Mouse (Mus musculus) frontal cortex, postnatal 36 days (tissue): ENCODE results near the gene Pnpla8.
A peak's percentile ranks its signal among the peaks of the same experiment; 100 is the strongest.
"Not testable (repeated sequence)": the region's sequence is repeated elsewhere in the genome, so short reads cannot be mapped to it uniquely, and the experiment has no call there.

Experiments used
- DNase-seq, 2 experiments: peaks; one replicate each; pipeline ENCODE4 v3.0.0; 2022; ENCODE audit warnings: low spot score in 2 of 2

Pnpla8 gene

DNA sequence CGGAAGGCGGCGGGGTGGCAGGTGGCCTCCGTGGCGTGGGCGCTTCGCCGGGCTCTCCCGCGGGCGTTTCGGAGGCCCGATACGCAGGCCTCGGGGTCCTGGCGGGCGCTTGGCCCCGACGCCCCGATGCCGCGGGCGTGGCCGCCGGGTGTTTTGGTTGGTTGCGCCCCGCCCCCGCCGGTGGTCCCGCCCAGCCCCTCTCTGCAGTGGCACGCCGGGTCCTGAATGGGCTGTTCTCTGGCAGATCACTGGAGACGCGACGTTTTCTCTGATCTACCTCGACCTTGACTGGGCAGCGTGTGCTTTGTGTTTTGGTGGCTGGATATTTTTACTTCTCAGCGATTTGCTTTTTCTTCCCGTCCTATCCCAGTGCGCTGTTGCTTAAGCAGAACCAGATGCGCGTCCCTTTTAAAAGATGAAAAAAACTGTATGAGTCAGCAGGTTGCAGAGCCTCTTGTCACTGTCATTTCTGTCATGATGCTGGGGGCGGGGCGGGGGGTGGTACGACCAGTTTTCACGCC is 48.2 kb downstream of the Pnpla8 start:
- DNase-seq: peak; percentile 71 to 74

DNA sequence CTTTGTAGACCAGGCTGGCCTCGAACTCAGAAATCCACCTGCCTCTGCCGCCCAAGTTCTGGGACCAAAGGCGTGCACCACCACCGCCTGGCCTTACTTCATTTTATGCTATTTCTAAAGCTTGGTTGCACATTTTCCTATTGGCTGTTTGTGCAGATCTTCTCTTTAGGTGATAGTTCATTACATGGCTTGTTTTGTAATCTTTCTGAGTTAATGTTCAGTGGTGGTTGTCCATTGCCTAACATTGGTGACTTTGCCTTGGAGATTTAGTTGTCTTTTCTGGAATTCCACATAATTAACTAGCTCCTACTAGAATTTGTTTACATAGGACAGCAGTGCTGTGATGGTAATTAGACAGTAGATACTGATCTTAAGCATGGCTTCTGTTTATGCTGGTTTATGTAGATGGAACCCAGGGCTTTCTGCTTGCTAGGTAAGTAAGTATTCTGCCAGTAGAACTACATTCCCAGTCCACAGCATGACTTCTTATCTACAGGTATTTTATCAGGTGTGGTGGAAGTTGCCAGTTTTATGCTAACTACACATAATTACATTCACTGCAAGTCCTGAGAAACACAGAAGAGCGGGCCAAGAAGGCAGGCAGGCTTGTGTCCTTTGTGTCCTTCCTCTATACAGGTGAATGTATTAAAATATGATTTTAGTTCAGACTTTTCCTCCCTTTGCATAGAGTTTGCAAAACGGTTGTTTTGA is 53.1 kb downstream of the Pnpla8 start:
- no peak for DNase-seq

DNA sequence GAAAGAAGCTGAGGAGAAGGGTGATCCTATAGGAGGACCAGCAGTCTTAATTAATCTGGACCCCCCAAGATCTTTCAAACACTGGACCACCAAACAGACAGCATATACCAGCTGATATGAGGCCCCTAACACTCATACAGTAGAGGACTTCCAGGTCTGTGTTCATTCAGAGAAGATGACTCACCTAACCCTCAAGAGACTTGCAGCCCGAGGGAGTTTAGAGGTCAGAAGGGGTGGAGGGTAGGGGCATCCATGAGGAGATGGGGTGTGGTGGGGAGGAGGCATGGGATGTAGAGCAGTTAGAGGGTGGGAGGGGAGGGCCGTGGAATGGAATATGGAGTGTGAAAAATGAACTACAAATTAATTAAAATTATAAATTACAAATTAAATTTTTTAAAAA is 59.0 kb downstream of the Pnpla8 start:
- not testable (repeated sequence) for DNase-seq

DNA sequence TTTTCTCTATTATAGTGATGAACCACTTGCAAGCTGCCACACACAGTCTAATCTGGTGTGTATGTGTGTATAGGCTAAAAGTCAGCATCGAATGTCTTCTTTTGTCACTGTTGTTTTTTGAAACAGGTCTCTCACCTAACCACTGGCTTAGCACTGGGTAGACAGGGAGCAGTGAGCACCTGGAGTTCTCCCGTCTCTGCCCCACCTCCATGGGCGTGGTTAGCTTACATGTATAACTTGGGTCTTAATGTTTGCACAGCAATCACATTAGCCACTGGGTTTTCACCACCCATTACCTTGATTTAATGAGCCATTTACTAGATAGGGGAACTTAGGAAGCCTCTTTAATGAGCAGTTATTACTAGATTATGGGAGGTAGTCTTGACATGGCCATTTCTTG is 60.4 kb downstream of the Pnpla8 start:
- no peak for DNase-seq

DNA sequence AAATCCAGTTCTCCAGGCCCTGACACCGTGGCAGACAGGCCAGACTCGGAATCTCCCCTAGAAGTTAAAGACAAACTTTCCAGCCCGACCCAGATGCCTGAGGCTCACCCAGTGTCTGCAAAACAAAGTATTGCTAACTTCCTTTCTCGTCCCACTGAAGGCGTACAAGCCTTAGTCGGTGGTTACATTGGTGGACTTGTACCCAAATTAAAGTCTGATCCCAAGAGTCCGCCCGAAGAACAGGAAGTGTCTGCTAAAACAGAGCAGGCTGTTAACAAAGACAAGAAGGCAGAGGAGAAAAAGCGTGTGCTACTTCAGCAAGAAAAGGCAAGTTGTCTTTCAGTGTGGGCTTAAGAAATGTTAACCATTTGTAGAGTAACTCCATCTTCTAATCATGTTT is 62.2 kb downstream of the Pnpla8 start:
- DNase-seq: no peak

DNA sequence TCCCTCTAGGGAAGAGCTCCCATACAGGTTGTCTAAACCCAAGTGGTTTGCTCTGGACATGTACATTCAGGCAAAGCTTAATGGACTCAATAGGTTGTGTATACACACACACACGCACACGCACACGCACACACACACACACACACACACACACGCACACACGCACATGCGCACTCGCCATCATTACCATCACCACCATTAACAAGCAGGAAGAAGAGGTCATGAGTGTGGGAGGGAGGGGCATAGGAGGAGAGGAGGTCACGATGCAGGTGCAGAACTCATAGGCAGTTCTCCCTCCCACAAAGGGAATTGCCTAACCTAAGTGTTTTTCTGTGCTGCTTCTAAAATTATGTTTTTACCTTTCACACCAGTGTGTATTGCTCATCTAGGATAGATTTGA is 65.8 kb downstream of the Pnpla8 start:
- no peak for DNase-seq

DNA sequence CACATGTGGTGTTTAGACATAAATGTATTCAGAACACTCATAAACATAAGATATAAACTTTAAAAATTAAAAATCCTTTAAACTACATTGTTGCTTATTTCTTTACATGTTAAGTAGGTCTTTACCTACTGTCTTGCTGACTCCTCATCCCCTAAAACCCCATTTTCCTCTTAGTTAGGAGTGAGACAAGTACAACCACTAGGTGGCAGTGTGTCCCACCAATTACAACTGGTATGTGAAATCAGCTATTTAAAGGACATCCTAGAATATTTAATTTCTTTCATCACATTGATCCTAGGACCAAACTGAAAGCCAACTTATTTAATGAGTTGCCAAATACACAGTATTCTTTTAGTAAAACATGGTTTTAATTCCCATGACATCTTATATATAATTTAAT is 71.1 kb downstream of the Pnpla8 start:
- DNase-seq: peak; percentile 65 to 78

DNA sequence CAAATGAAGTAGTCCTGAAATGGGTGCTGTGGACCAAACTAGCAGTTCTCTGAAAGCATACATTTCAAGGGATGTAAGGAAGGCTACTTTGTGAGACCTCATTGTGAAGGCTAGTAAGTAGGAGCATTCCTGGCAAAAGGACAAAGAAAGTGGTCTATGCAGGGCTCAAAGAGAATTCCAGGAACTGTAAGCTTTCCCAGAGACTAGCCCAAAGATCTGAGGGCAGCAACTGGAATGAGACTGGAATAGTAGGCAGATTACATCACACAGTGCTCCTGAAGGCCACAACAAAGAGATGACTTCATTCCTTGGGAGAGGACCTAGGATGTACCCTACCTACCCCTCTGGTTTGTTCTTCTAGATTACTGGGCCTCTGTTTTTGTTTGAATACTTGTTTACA is 79.6 kb downstream of the Pnpla8 start:
- no peak for DNase-seq

DNA sequence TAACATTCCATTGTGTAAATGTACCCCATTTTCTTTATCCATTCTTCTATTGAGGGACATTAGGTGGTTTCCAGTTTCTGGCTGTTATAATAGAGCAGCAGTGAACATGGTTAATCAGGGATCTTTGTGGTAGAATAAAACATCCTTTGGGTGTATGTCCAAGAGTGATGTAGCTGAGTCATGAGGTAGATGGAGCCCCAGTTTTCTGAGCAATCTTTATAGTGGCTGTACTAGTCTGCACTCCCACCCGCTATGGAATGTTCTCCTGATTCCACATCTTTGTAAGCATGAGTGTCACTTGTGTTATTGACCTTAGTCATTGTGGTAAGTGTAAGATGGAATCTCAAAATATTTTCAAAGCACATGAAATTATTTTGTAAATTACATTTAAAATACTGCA is 82.8 kb downstream of the Pnpla8 start:
- no peak for DNase-seq

DNA sequence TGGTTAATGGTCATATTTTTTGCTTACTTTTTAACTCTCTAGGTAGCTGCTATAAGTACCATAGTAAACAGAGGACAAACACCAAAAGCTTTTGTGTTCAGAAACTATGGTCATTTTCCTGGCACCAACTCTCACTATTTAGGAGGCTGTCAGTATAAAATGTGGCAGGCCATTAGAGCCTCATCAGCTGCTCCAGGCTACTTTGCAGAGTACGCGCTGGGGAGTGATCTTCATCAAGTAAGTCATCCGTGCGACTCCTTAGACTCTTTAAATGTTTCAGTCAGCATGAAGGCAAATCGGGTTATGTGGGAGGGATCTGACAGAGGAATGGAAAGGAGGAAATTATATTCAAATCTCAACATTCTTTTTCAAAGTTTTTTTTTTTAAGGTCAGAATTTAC is 83.7 kb downstream of the Pnpla8 start:
- no peak for DNase-seq

DNA sequence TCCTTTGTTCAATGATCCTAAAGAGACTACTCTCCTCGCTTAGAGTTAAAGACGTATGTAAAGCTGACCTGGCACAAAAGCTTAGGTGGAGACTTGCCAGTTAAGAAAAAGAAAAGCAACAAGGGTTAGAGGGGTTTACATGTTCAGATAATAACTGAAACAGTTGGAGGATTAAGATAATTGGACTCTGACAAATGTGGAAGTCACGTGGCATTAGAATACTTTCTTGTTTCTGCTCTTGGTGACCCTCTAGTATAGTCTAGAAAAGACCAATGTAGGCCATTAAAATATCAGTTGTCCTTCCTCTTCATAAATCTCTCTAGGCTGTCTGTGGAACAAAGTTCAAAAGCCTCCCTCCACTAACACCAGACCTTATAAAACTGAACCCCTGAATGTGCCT is 87.1 kb downstream of the Pnpla8 start:
- no peak for DNase-seq

DNA sequence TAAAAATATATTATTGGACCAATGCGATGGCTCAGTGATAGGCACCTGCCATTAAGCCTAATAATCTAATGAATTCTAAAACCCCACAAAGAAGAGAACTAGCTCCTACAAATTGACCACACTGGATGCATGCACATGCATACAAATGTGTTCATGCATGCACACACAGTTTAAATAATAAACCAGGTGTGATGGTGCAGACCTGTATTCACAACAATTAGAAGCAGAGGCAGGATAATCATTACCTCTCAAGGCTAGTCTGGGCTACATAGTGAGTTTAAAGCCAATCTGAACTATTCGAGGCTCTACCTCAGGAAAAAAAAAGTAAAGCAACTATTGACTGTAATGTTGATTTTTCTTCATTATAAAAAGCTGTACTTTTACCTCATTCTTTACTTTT is 94.0 kb downstream of the Pnpla8 start:
- DNase-seq: no peak

DNA sequence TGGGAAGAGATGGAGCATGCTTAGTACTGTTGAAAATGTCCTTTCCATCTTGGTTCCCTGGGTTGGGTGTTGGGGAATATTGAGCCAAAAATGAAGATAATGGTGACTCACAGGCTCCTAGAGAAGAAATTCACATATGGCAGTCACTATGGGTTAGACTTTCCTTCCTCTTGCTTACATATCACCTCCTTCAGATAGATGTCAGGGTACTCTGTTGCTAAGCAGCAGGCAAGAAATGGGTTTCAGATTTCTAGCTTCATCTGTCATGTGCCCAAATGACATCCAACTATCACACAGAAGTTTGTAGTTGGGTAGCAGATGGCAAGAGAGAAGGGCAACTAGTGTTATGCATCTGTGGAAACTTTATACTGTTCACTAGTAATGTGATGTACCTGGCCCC is 103.9 kb downstream of the Pnpla8 start:
- DNase-seq: peak in 1 of 2 experiments; percentile 58

DNA sequence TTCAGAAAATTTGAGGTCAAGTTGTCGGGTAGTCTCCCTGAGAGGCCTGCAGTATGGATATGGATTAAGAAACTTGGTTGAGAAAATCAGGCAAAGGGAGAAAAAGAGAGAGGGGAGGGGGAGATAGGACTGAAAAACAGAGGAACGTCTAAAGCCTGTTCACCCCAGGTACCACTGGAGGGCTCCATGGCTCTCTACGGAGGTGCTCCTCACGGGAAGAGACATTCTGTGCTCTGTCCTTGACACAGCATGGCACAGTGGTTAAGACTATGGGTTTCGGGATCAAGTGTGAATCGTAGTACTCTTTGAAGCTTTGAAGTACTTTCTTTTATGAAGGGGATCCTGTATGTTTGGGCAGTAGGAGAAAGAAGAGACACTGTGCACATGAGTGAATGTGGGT is 106.3 kb downstream of the Pnpla8 start:
- peak in 1 of 2 experiments; percentile 53 for DNase-seq

DNA sequence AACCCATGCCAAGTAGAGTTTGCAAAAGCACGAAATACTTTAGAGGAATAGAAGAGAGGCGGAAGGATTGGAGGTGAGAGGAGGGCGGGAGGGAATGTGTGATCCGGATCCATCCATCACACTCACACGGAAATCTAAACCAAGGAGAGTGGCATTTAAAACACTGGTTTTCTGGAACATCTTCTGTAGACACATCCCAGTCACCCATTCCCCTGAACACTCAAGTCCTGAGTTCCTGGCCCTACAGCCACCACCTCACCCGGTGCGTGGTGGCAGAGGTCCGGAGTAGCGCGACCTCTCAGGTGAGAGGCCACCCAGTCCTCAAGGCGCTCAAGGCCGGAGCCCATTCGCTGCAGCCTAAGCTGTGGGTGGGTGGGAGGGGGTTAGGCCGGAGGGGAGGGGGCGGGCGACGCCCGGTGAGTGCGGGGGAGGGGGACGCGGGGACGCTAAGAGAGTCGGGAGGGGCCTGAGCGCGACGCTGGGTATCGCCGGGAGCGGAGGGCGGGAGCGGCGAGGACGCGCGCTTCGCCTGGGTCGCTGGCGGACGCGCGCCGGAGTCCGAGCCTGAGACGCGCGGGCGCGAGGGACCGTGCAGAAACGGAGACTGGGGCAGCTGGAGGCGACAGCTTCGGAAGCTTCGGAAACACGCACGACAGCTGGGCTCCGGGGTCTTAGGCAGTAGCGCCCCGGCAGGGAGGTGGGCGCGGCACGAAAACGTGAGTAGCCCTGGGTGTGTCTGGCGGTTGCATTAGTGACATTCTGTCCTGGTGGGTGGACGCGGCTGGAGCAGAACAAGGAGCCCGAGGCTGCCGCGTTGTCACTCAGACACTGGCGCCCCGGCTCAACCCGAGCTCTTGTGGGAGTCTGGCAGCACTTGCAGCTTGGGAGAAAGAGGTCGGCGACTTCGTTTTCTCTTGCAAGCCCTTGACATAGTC is 107.5 kb downstream of the Pnpla8 start, which contains the start of gene Nrcam:
Gene Nrcam (plus strand): TSS at position 505 of the 935 bp plus-strand sequence.
- peak; percentile 79 for DNase-seq

DNA sequence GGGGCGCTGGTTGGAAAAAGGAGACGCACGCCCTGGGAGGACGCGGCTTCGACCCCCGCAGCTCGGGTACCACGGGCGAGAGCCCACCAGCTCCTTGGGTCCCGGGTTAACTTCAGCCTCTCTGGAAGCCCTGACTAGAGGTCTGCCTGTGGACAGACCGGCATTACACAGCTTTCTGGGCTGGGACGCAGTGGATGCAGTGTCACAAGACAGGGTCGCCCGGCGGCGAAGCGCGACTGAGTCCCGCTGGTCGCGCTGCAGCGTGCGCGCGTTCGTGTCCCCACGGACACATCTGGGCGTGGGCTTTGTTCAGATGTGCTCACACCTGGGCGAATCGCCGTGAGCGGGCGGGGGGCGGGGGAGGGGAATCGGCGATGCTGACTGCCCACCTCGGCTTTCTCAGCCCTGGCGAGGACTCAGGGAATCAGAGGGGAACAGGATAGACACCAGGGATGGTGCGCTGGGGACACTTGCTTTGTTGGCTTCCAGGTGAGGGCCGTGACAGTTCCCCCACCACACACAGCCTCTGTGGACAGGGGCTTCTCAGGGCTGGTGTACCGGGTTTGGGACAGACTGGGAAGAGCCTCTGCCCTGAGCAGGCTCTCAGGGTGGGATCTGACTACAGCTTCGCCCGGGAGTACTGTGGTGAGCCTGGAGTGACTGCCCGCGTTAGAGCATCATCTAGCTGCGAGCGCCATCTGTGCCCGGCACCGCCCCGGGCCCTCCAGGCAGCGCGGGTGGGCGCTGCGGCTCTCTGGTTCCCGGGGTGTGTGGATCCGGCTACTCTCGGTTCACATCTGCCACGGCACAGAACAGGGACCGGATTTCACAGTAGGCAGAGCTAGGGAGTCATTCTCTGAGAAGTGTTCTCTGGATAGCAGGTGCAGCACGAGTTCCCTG is 108.4 kb downstream of the Pnpla8 start:
- peak; percentile 72 to 76 for DNase-seq

DNA sequence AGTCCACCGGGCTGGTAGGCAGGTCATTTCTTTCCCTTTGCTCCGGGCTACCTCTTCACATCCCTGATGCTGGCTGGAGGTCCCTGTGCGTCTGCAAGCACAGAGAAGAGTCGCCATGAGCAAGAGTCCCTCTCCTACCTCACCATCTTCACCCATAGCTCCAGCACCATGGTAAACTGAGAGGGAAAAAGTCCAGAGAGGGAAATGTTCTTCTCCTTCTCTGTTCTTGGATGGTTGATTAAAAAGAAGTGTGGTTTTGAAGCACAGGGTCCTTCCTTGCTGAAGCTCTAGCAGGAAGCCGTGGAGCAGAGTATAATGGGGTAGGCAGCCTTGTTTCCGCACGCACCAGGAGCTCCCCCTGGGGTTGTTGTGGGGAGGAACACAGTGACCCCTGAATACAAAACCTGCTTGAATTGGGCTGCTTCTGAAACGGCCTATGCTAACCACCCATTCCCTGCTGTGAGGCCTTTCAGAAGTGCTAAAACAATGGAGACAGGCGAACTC is 109.1 kb downstream of the Pnpla8 start:
- DNase-seq: no peak

DNA sequence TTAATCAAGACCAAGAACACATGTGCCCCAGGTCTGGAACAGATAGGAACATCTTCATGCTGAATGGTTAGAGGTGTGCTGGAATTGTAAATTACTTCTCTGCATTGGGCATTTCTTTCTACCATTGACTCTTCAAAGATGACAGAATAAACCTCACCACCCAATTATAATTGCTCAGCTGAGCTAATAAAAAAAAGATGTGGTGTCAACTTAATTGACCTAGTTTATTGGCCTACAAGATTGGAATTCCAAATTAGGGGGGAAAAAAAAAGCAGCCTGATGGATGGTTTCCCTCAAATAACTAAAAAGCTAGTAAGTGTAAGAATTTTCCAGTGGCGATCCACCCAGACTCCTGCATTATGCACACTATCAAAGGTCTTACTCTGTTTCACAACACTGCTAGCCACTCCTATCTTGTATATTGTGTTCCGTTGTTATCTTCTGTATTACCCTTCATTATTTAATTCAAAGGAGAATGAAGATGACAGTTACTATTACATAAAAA is 116.0 kb downstream of the Pnpla8 start:
- no peak for DNase-seq

DNA sequence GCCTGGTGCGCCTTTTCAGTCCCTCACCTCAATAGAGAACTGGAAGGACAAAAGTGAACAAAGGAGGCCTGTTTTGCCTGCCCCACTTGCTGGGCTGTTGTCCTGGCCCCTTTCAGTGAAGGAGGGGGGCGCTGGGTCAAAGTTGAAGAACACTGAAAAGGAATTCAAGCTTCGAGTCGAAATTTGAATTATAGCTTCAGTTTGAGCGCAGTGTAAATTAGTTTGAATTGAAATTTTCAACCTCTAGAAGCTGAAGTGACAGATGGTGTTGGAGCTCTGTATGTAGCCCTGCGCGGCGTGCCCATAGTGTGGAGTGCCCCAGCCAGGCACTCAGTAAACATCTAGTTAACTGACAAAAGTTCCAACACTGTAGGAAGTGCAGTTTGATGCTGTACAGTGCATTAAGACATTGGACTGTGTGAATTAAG is 117.0 kb downstream of the Pnpla8 start:
- DNase-seq: no peak

DNA sequence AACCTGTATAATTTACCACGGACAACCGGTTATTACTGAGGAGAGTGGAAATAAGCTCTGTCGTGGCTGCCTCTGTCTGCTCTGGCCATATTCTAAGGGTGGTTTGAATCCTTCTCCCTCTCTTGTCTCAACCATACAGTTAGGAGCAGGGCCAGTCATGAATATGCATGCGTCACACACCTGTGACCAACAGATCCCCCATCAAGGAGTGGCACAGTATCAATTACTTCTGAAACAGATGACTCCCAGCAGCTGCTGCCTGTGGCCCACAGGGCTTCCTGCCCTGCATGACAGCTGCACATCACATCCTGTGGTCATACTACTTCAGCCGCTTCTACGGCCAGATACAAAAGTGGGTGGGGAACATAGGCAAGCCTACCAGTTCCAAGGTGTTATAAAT is 122.9 kb downstream of the Pnpla8 start:
- no peak for DNase-seq

DNA sequence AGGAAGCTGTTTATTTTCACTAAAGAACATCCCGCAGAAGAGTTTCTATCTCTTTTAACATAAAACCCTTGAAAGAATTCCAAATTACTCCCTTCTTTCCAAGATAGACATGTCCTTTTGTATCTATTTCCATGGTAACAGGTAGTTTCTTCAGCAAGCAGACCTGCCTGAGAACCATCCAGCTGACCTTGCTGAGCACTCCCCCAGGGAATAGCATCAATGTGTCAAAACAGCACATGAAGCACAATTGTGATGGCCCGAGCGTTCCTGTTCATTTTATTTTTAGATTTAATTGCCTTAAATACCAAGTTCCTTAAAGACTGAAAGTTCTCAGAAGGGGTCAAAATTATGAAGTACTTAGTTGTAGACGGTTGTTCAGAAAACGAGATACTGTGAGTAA is 124.1 kb downstream of the Pnpla8 start:
- no peak for DNase-seq
